Mouse (Mus musculus) hindbrain, postnatal 0 days (tissue): ENCODE measurements around the gene Rnf115. TPM values are rescaled to one million over a fixed set of nuclear protein-coding genes. Genes with fewer than 3 reads are reported as not detected.
"Not testable (repeated sequence)": the region's sequence is repeated elsewhere in the genome, so short reads cannot be mapped to it uniquely, and the experiment has no call there.

Experiments used
- ATAC-seq: fragments of 200-750 bp; cut with Nextera tagmentation; 2 replicates; pipeline ENCODE4 v1.8.0; 2017; ENCODE audit warnings: mild to moderate bottlenecking, moderate TSS enrichment, moderate library complexity
- DNase-seq: peaks from one replicate; pipeline ENCODE4 v3.0.0-alpha.2; 2015; ENCODE audit warnings: low spot score
- H3K27ac ChIP-seq: fragments of 300-500 bp; sonication (generic); 2 replicates; pipeline ENCODE4 v1.5.1; 2014; ENCODE audit warnings: mild to moderate bottlenecking
- H3K27me3 ChIP-seq: fragments of 300-500 bp; sonication (generic); 2 replicates; pipeline ENCODE4 v1.6.1; 2014; ENCODE audit warnings: low read length, mixed read lengths; ENCODE audit not compliant: insufficient read depth
- H3K36me3 ChIP-seq: fragments of 300-500 bp; sonication (generic); 2 replicates; pipeline ENCODE4 v1.6.1; 2014; ENCODE audit warnings: low read length, mixed read lengths; ENCODE audit not compliant: insufficient read depth
- H3K4me1 ChIP-seq: fragments of 300-500 bp; sonication (generic); 2 replicates; pipeline ENCODE4 v1.6.1; 2014; ENCODE audit warnings: antibody characterized with exemption, low read length, mixed read lengths; ENCODE audit not compliant: insufficient read depth
- H3K4me2 ChIP-seq: fragments of 300-500 bp; sonication (generic); 2 replicates; pipeline ENCODE4 v1.6.1; 2014; ENCODE audit warnings: low read depth, mild to moderate bottlenecking, low read length, moderate library complexity, mixed read lengths
- H3K4me3 ChIP-seq: fragments of 300-500 bp; sonication (generic); 2 replicates; pipeline ENCODE4 v1.5.1; 2014; ENCODE audit warnings: low read length
- H3K9ac ChIP-seq: fragments of 300-500 bp; sonication (generic); replicated peaks from 2 replicates; pipeline ENCODE4 v1.6.1; 2014; ENCODE audit warnings: mild to moderate bottlenecking, low read length, moderate library complexity, mixed read lengths
- H3K9me3 ChIP-seq: fragments of 300-500 bp; sonication (generic); 2 replicates; pipeline ENCODE4 v1.6.1; 2016; ENCODE audit warnings: low read length, mixed read lengths
- CTCF ChIP-seq: IDR thresholded peaks from 2 replicates; pipeline ENCODE4 v1.5.1; 2016; ENCODE audit warnings: antibody characterized with exemption, control low read depth, low read depth
- WGBS: fragments of 180-500 bp; shearing (Covaris S2); extraction: QIAGEN DNeasy Blood & Tissue Kit; methylation state at CpG from one replicate; pipeline ENCODE4 v1.1.7; 2014; 5-methylcytosine and 5-hydroxymethylcytosine counted together
- polyA plus RNA-seq: library from polyadenylated mRNA; unstranded; fragments of >200 nt; fragmentation: Nextera tagmentation; extraction: Ambion mirVana; gene quantifications from 2 replicates; pipeline ENCODE4 v1.2.1, GENCODE M21; 2015
- total RNA-seq: library from RNA; depleted of rRNA; stranded (reverse); fragments of >200 nt; gene quantifications from 2 replicates; pipeline ENCODE4 v1.2.3, GENCODE M21; 2014

Gene Rnf115
- total and polyA plus RNA-seq, 2 experiments from 2014 or later = 53.8 to 81.2 TPM

- ATAC-seq = no peak
- Histone ChIP-seq H3K27ac (no peak overlapping the region), H3K4me3 (no peak overlapping the region), H3K27me3 (no peaks in the 10 kb centered on the region), H3K9me3 (no peaks in the 10 kb centered on the region), H3K36me3 (no peaks in the 10 kb centered on the region), H3K4me2 (peak overlapping the region; percentile 44), H3K4me1 (no peaks in the 10 kb centered on the region), H3K9ac (no peak overlapping the region)
- WGBS = 47% methylated on average over 28 of the region's 28 CpGs
- no peak for DNase-seq
- no peak for TF ChIP-seq CTCF
These were observed 42.7 kb upstream of the Rnf115 start for GRCm38 (mm10) chr3:96684822-96685156.

GRCm38 (mm10) chr3:96686057-96686456 is 41.4 kb upstream of the Rnf115 start:
- not testable (repeated sequence) for H3K9me3 ChIP-seq, H3K4me3 ChIP-seq, H3K9ac ChIP-seq, H3K4me1 ChIP-seq, H3K27ac ChIP-seq, DNase-seq, ATAC-seq, H3K27me3 ChIP-seq, H3K36me3 ChIP-seq, H3K4me2 ChIP-seq
- 92% methylated on average over 5 of the region's 5 CpGs for WGBS

GRCm38 (mm10) chr3:96688854-96689253 is 38.6 kb upstream of the Rnf115 start:
- Histone ChIP-seq H3K27me3 (no peaks in the 10 kb centered on the region), H3K9ac (no peak overlapping the region), H3K4me3 (no peak overlapping the region), H3K27ac (no peak overlapping the region), H3K4me1 (no peaks in the 10 kb centered on the region), H3K36me3 (no peaks in the 10 kb centered on the region), H3K4me2 (no peak overlapping the region), H3K9me3 (no peaks in the 10 kb centered on the region)
- DNase-seq (no peak), ATAC-seq (no peak)
- WGBS = 86% methylated on average over 11 of the region's 11 CpGs
- no peak for TF ChIP-seq CTCF

- Histone ChIP-seq H3K9me3 (no peaks in the 10 kb centered on the region), H3K4me1 (no peaks in the 10 kb centered on the region), H3K9ac (no peak overlapping the region), H3K27ac (no peak overlapping the region), H3K4me3 (no peak overlapping the region), H3K4me2 (no peak overlapping the region), H3K27me3 (no peaks in the 10 kb centered on the region), H3K36me3 (no peaks in the 10 kb centered on the region)
- DNase-seq (no peak), ATAC-seq (no peak)
- 45% methylated on average over 3 of the region's 3 CpGs for WGBS
- TF ChIP-seq CTCF = peak; percentile 37
These were observed 37.2 kb upstream of the Rnf115 start for GRCm38 (mm10) chr3:96690298-96690697.

DNA sequence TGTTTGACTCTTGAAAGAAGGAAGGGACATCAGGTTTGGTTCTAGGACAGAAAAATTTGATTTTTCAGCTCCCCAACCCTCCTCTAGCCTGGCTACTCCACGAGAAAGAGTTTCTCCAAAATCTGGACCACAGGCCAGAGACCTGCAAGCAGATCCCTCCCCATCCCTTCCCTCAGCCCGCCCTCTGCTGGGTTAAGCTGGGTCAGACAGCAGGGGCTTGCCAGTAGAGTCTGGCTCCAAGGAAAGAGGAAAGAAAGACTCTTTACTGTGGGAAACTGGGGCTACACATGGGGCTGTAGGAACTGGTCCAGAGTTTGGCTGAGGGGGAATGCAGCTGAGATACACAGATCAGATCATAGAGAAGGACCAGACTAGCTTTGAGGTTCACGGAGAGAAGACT is 35.0 kb upstream of the Rnf115 start:
- no peak overlapping the region for H3K9ac ChIP-seq
- no peaks in the 10 kb centered on the region for H3K9me3 ChIP-seq
- TF ChIP-seq CTCF = peak; percentile 54
- no peak overlapping the region for H3K4me3 ChIP-seq
- no peaks in the 10 kb centered on the region for H3K27me3 ChIP-seq
- no peak overlapping the region for H3K27ac ChIP-seq
- peak; percentile 53 for DNase-seq
- WGBS = 7% methylated on average over 3 of the region's 3 CpGs
- no peak for ATAC-seq
- H3K4me2 ChIP-seq = no peak overlapping the region
- no peaks in the 10 kb centered on the region for H3K36me3 ChIP-seq
- peaks cover 5% of the 10 kb centered on the region for H3K4me1 ChIP-seq

DNA sequence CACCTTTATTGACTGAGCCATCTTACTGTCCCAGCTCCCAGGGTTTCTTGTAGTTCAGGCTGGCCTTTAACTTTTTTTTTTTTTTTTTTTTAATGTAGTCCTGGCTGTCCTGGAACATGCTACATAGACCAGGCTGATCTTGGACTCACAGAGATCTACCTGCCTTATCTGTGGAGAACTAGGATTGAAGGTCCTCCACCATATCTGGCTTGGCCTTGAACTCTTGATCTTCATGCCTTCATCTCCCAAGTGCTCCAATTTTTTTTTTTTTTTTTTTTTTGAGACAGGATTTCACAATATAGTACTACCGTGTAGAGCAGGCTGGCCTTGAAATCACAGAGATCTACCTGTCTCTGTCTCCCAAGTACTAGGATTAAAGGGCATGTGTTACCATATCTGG is 33.9 kb upstream of the Rnf115 start:
- no peaks in the 10 kb centered on the region for H3K27me3 ChIP-seq
- TF ChIP-seq CTCF = no peak
- 82% methylated on average over 1 of the region's 1 CpGs for WGBS
- H3K4me3 ChIP-seq = no peak overlapping the region
- no peaks in the 10 kb centered on the region for H3K36me3 ChIP-seq
- no peaks in the 10 kb centered on the region for H3K9me3 ChIP-seq
- ATAC-seq (no peak), DNase-seq (no peak)
- peaks cover 10% of the 10 kb centered on the region for H3K4me1 ChIP-seq
- no peak overlapping the region for H3K27ac ChIP-seq
- H3K4me2 ChIP-seq = no peak overlapping the region
- H3K9ac ChIP-seq = no peak overlapping the region

DNA sequence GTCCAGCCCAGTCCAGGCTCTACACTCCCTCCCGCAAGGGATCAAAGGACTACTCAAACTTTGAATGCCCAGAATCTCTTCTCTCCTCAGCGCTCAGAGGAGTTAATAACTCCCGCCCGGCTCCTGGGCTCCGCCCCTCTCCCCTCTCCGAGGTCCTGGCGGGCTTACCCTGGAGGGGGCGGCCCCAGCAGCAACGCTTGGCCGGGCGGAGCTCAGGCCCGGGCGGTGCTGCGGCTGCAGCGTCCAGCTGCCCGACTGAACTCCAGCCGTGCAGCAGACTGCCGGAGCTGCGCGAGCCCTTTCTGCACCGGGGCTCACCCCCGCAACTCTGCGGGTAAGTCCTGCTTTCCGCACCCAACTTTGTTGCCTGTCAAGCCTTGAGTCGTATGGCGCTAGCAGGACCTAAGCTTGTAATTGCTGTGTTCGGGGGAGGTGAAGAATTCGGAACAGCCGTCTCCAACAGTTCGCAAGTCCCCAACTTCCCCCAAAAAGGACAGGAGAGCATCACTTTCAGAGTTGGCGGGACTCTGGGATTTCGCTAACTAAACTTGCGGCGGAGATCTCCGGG is 31.2 kb upstream of the Rnf115 start, which contains the start of gene Pias3:
Pias3 (plus strand) TSS at position 187 of the 568 bp plus-strand sequence.
- peak within 1 kb of the TSS; percentile 80 for H3K27ac ChIP-seq
- DNase-seq (peak; percentile 78), ATAC-seq (peak; percentile 71)
- no peaks in the 10 kb centered on the region for H3K27me3 ChIP-seq
- H3K4me1 ChIP-seq = peaks cover 10% of the 10 kb centered on the region
- peak within 1 kb of the TSS; percentile 71 for H3K4me3 ChIP-seq
- peak within 1 kb of the TSS; percentile 75 for H3K9ac ChIP-seq
- H3K9me3 ChIP-seq = no peaks in the 10 kb centered on the region
- H3K36me3 ChIP-seq = peaks cover 8% of the 10 kb centered on the region
- peak within 1 kb of the TSS; percentile 93 for H3K4me2 ChIP-seq
- WGBS = under 1% methylated on average over 35 of the region's 35 CpGs
- TF ChIP-seq CTCF = no peak
